Mouse (Mus musculus): Measurements from ENCODE around the gene Pbld1.

- TF ChIP-seq POLR2A (IDR thresholded peaks at IDR 0.05; ENCODE audit: low read depth, low read length) (no peak), CTCF (IDR thresholded peaks at IDR 0.05; ENCODE audit: extremely low read depth, insufficient read length, insufficient replicate concordance, low read depth, low read length) (no peak)
These were observed 53.9 kb downstream of the Pbld1 start for GRCm38 (mm10) chr10:63113716-63114360.
